Mouse (Mus musculus) hindbrain, embryonic 15.5 days (tissue): Measurements from ENCODE around the gene Umps. TPM values are rescaled to one million over a fixed set of nuclear protein-coding genes. Genes with fewer than 3 reads are reported as not detected.
A peak's percentile ranks its signal among the peaks of the same experiment; 100 is the strongest.

ENCODE experiments used
- ATAC-seq: fragments of 200-750 bp; cut with Nextera tagmentation; 2 replicates; pipeline ENCODE4 v1.8.0; 2017; ENCODE audit warnings: low read depth, moderate number of reproducible peaks, moderate TSS enrichment; ENCODE audit not compliant: low FRiP score
- H3K27ac ChIP-seq: fragments of 300-500 bp; sonication (generic); replicated peaks from 2 replicates; pipeline ENCODE4 v1.5.1; 2015; ENCODE audit warnings: mild to moderate bottlenecking, inconsistent platforms
- H3K27me3 ChIP-seq: fragments of 300-500 bp; sonication (generic); 2 replicates; pipeline ENCODE4 v1.6.1; 2015; ENCODE audit warnings: control low read depth, inconsistent platforms
- H3K36me3 ChIP-seq: fragments of 300-500 bp; sonication (generic); 2 replicates; pipeline ENCODE4 v1.6.1; 2015; ENCODE audit warnings: control low read depth, inconsistent platforms
- H3K4me1 ChIP-seq: fragments of 300-500 bp; sonication (generic); replicated peaks from 2 replicates; pipeline ENCODE4 v1.6.1; 2015; ENCODE audit warnings: control low read depth, inconsistent platforms
- H3K4me2 ChIP-seq: fragments of 300-500 bp; sonication (generic); 2 replicates; pipeline ENCODE4 v1.6.1; 2015; ENCODE audit warnings: moderate library complexity, mild to moderate bottlenecking, inconsistent platforms
- H3K4me3 ChIP-seq: fragments of 300-500 bp; sonication (generic); 2 replicates; pipeline ENCODE4 v1.5.1; 2015; ENCODE audit warnings: mild to moderate bottlenecking, inconsistent platforms
- H3K9ac ChIP-seq: fragments of 300-500 bp; sonication (generic); 2 replicates; pipeline ENCODE4 v1.6.1; 2015; ENCODE audit warnings: inconsistent platforms
- H3K9me3 ChIP-seq: fragments of 300-500 bp; sonication (generic); 2 replicates; pipeline ENCODE4 v1.6.1; 2016; ENCODE audit warnings: control low read depth, inconsistent platforms
- WGBS: fragments of 180-500 bp; shearing (Covaris S2); methylation state at CpG from one replicate; pipeline ENCODE4 v1.1.7; 2015; 5-methylcytosine and 5-hydroxymethylcytosine counted together
- polyA plus RNA-seq: library from polyadenylated mRNA; unstranded; fragments of >200 nt; fragmentation: Nextera tagmentation; extraction: Ambion mirVana; gene quantifications from 2 replicates; pipeline ENCODE4 v1.2.1, GENCODE M21; 2015

Umps gene
- polyA plus RNA-seq, 1 experiment from 2014 or later: 25.9 TPM

GRCm38 (mm10) chr16:33990712-33991111, 23.9 kb upstream of the Umps start:
- Histone ChIP-seq H3K9me3 (no peaks in the 10 kb centered on the region), H3K4me1 (0 out of 2 replicates have a peak, but pooled peaks cover 2% of the 10 kb centered on the region), H3K4me3 (no peak overlapping the region), H3K9ac (no peak overlapping the region), H3K27ac (no peak overlapping the region), H3K27me3 (no peaks in the 10 kb centered on the region), H3K36me3 (peaks cover 4% of the 10 kb centered on the region; the same call in 1 of the 2 replicates), H3K4me2 (no peak overlapping the region)
- no peak for ATAC-seq
- whole genome bisulfite sequencing: 88% methylated on average over 4 of the region's 4 CpGs

- Histone ChIP-seq H3K4me1 (0 out of 2 replicates have a peak, but pooled peaks cover 1% of the 10 kb centered on the region), H3K27me3 (no peaks in the 10 kb centered on the region), H3K4me2 (no peak overlapping the region), H3K9ac (no peak overlapping the region), H3K4me3 (no peak overlapping the region), H3K27ac (no peak overlapping the region), H3K9me3 (no peaks in the 10 kb centered on the region), H3K36me3 (peaks cover 4% of the 10 kb centered on the region; the same call in 1 of the 2 replicates)
- no peak for ATAC-seq
- 87% methylated on average over 1 of the region's 1 CpGs for WGBS
Measured at GRCm38 (mm10) chr16:33989106-33989505, 22.3 kb upstream of the Umps start.

- H3K9ac ChIP-seq: no peak overlapping the region
- H3K4me2 ChIP-seq: no peak overlapping the region
- H3K4me1 ChIP-seq: no peaks in the 10 kb centered on the region
- H3K36me3 ChIP-seq: peaks cover 4% of the 10 kb centered on the region; the same call in 1 of the 2 replicates
- no peaks in the 10 kb centered on the region for H3K27me3 ChIP-seq
- ATAC-seq: no peak
- H3K4me3 ChIP-seq: no peak overlapping the region
- WGBS: 67% methylated on average over 17 of the region's 17 CpGs
- no peak overlapping the region for H3K27ac ChIP-seq
- no peaks in the 10 kb centered on the region for H3K9me3 ChIP-seq
Measured at GRCm38 (mm10) chr16:33988358-33989012, 21.6 kb upstream of the Umps start.

- no peak overlapping the region for H3K4me2 ChIP-seq
- H3K4me3 ChIP-seq: no peak overlapping the region
- no peak overlapping the region for H3K9ac ChIP-seq
- H3K9me3 ChIP-seq: no peaks in the 10 kb centered on the region
- WGBS: 90% methylated on average over 7 of the region's 7 CpGs
- no peaks in the 10 kb centered on the region for H3K4me1 ChIP-seq
- H3K36me3 ChIP-seq: peaks cover 4% of the 10 kb centered on the region; the same call in 1 of the 2 replicates
- no peak overlapping the region for H3K27ac ChIP-seq
- H3K27me3 ChIP-seq: no peaks in the 10 kb centered on the region
- ATAC-seq: no peak
Measured at GRCm38 (mm10) chr16:33986993-33987392, 20.2 kb upstream of the Umps start.

GRCm38 (mm10) chr16:33985372-33985771, 18.5 kb upstream of the Umps start:
- no peak for ATAC-seq
- Histone ChIP-seq H3K4me1 (no peaks in the 10 kb centered on the region), H3K36me3 (peaks cover 11% of the 10 kb centered on the region; the same call in 1 of the 2 replicates), H3K4me3 (no peak overlapping the region), H3K4me2 (no peak overlapping the region), H3K9me3 (no peaks in the 10 kb centered on the region), H3K27ac (no peak overlapping the region), H3K27me3 (no peaks in the 10 kb centered on the region), H3K9ac (no peak overlapping the region)
- 89% methylated on average over 6 of the region's 6 CpGs for WGBS

GRCm38 (mm10) chr16:33983712-33984111, 16.9 kb upstream of the Umps start:
- Histone ChIP-seq H3K4me1 (no peaks in the 10 kb centered on the region), H3K27ac (no peak overlapping the region), H3K4me2 (no peak overlapping the region), H3K36me3 (peaks cover 13% of the 10 kb centered on the region; the same call in 1 of the 2 replicates), H3K9me3 (no peaks in the 10 kb centered on the region), H3K4me3 (no peak overlapping the region), H3K9ac (no peak overlapping the region), H3K27me3 (no peaks in the 10 kb centered on the region)
- ATAC-seq: no peak
- whole genome bisulfite sequencing: 97% methylated on average over 6 of the region's 6 CpGs

- Histone ChIP-seq H3K27ac (no peak overlapping the region), H3K9ac (no peak overlapping the region), H3K4me2 (no peak overlapping the region), H3K36me3 (peaks cover 43% of the 10 kb centered on the region), H3K4me3 (no peak overlapping the region), H3K27me3 (no peaks in the 10 kb centered on the region), H3K9me3 (no peaks in the 10 kb centered on the region), H3K4me1 (no peaks in the 10 kb centered on the region)
- WGBS: 35% methylated on average over 2 of the region's 2 CpGs
- ATAC-seq: no peak
Measured at GRCm38 (mm10) chr16:33979855-33980254, 13.0 kb upstream of the Umps start.

- Histone ChIP-seq H3K4me3 (peak overlapping the region; percentile 76), H3K27ac (peak overlapping the region; percentile 32)
Measured at GRCm38 (mm10) chr16:33967283-33967640, 424 bp upstream of the Umps start.

GRCm38 (mm10) chr16:33965878-33966537, 830 bp downstream of the Umps start:
- ATAC-seq: no peak
- 0 out of 2 replicates have a peak overlapping the region, but pooled peaks have one; percentile 32 for H3K27ac ChIP-seq
- peak overlapping the region; percentile 76 for H3K4me3 ChIP-seq
- peak overlapping the region; percentile 73 for H3K4me2 ChIP-seq
- no peaks in the 10 kb centered on the region for H3K9me3 ChIP-seq
- peaks cover 11% of the 10 kb centered on the region; the same call in 1 of the 2 replicates for H3K36me3 ChIP-seq
- no peaks in the 10 kb centered on the region for H3K27me3 ChIP-seq
- H3K4me1 ChIP-seq: peaks cover 13% of the 10 kb centered on the region
- 17% methylated on average over 15 of the region's 15 CpGs for WGBS
- H3K9ac ChIP-seq: peak overlapping the region; percentile 75

More at GRCm38 (mm10) chr16:33967283-33967640, 424 bp upstream of the Umps start:
- no peaks in the 10 kb centered on the region for H3K36me3 ChIP-seq
- no peaks in the 10 kb centered on the region for H3K27me3 ChIP-seq
- peak overlapping the region; percentile 75 for H3K9ac ChIP-seq
- no peaks in the 10 kb centered on the region for H3K9me3 ChIP-seq
- peak overlapping the region; percentile 73 for H3K4me2 ChIP-seq
- H3K4me1 ChIP-seq: peaks cover 13% of the 10 kb centered on the region
- ATAC-seq: peak; percentile 57; the same call in 1 of the 2 replicates
- WGBS: 74% methylated on average over 2 of the region's 2 CpGs

- H3K4me3 ChIP-seq: no peak overlapping the region
- WGBS: 92% methylated on average over 6 of the region's 6 CpGs
- no peak overlapping the region for H3K27ac ChIP-seq
- no peak overlapping the region for H3K4me2 ChIP-seq
- no peak for ATAC-seq
- H3K9me3 ChIP-seq: no peaks in the 10 kb centered on the region
- peaks cover 33% of the 10 kb centered on the region for H3K36me3 ChIP-seq
- H3K4me1 ChIP-seq: peaks cover 13% of the 10 kb centered on the region
- no peaks in the 10 kb centered on the region for H3K27me3 ChIP-seq
- no peak overlapping the region for H3K9ac ChIP-seq
Measured at GRCm38 (mm10) chr16:33963509-33963908, 3.3 kb downstream of the Umps start.

GRCm38 (mm10) chr16:33954793-33955192, 12.0 kb downstream of the Umps start:
- peaks cover 49% of the 10 kb centered on the region for H3K36me3 ChIP-seq
- H3K9me3 ChIP-seq: no peaks in the 10 kb centered on the region
- no peak overlapping the region for H3K27ac ChIP-seq
- no peak overlapping the region for H3K4me2 ChIP-seq
- no peak overlapping the region for H3K4me3 ChIP-seq
- H3K9ac ChIP-seq: no peak overlapping the region
- no peaks in the 10 kb centered on the region for H3K27me3 ChIP-seq
- H3K4me1 ChIP-seq: no peaks in the 10 kb centered on the region
- ATAC-seq: no peak
- 92% methylated on average over 1 of the region's 1 CpGs for WGBS

- H3K36me3 ChIP-seq: peaks cover 39% of the 10 kb centered on the region
- no peaks in the 10 kb centered on the region for H3K27me3 ChIP-seq
Measured at GRCm38 (mm10) chr16:33953008-33953407, 13.8 kb downstream of the Umps start.

More at GRCm38 (mm10) chr16:33953008-33953407, 13.8 kb downstream of the Umps start:
- H3K4me3 ChIP-seq: no peak overlapping the region
- no peak overlapping the region for H3K27ac ChIP-seq
- no peaks in the 10 kb centered on the region for H3K4me1 ChIP-seq
- H3K9me3 ChIP-seq: no peaks in the 10 kb centered on the region
- H3K4me2 ChIP-seq: no peak overlapping the region
- ATAC-seq: no peak
- H3K9ac ChIP-seq: no peak overlapping the region
- 91% methylated on average over 4 of the region's 4 CpGs for WGBS
